Mouse (Mus musculus): Measurements from ENCODE around the gene 5730507C01Rik.
"Not testable (repeated sequence)": the region's sequence is repeated elsewhere in the genome, so short reads cannot be mapped to it uniquely, and the experiment has no call there.

Gene 5730507C01Rik

DNA sequence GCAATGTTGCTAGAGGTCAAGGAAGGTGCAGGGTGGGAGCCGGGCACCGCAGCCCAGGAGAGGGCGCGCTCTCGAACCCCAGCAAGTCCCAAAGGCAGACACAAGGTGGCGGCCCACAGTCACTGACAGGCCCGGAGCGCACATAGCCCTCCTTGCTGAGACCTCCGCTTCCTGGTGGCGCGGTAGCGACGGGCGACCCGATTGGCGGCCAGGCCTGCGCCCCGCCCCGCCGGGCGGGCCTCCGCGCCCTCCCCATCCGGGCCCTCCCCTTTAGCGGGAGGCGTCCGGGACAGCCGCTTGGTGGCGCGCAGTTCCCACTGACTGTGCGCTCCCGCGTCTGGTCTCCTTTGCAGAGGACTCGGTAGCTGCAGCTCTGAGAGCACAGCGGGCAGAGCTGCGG, at the start of gene 5730507C01Rik:
Gene 5730507C01Rik (plus strand): TSS at position 340 of the 400 bp plus-strand sequence.
- peak; percentile 0 for DNase-seq

DNA sequence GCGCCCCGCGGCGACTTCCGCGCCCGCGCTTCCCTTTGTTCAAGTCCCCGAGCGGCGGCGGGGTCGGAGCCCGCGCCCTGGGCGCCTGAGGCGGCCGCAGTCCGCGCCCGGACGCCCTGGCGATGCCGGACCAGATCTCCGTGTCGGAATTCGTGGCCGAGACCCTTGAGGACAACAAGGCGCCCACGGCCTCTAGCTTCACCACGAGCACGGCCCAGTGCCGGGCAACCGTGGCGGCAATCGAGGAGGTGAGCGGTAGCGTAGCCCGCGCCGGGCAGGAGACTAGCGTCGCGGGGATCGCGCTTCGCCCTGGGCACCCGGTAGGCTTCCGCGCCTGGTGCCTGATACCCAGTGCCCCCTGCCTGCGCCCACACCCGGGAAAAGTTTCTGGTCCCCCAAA, 306 bp downstream of the 5730507C01Rik start:
- not testable (repeated sequence) for DNase-seq

DNA sequence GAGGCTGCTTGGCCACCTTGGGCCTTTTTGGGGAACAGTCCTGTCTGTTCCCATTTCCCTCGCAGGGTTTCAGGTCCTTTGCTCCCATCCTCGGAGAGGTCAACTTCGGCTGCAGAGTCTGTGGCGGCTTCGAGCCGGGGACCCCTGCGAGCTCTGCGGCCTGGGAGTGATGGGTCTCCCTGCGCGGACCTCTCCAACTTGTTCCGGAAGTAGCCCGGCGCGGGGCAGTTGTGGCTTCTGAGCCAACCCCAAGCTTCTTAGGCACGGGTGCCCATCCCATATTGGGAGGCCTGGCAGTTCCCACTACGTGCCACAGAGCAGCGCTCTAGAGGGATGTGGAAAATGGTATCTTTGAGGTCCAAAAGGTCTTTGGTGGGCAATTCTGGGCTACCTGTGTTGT, 767 bp downstream of the 5730507C01Rik start:
- DNase-seq, result not testable (repeated sequence)

Data from thymus, postnatal 25 days (tissue).